Mouse (Mus musculus) R1 (cell line): ENCODE results near the gene Abhd16a.
A peak's percentile ranks its signal among the peaks of the same experiment; 100 is the strongest.

ENCODE experiments used
- DNase-seq: peaks from one replicate; pipeline ENCODE4 v3.0.0-alpha.2; 2018; ENCODE audit warnings: low read depth, low spot score

Gene Abhd16a

GRCm38 (mm10) chr17:35058911-35059892, 29.9 kb upstream of the Abhd16a start, which contains the start of gene Ddah2:
TSS of gene Ddah2 (plus strand) at chr17:35059035.
- peak; percentile 90 for DNase-seq

DNA sequence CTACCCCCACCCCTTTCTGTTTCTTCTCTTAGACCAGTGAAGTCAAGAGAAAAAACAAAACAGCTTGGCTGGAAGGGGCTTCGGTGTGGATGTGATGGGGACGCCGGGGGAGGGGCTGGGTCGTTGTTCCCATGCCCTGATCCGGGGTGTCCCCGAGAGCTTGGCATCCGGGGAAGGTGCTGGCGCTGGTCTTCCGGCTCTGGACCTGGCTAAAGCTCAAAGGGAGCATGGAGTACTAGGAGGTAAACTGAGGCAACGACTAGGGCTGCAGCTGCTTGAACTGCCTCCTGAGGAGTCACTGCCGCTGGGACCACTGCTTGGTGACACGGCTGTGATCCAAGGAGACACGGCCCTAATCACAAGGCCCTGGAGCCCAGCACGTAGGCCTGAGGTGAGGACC, 29.0 kb upstream of the Abhd16a start:
- DNase-seq = no peak

- DNase-seq = peak; percentile 73
Observed at GRCm38 (mm10) chr17:35060737-35061297, 28.2 kb upstream of the Abhd16a start.

DNA sequence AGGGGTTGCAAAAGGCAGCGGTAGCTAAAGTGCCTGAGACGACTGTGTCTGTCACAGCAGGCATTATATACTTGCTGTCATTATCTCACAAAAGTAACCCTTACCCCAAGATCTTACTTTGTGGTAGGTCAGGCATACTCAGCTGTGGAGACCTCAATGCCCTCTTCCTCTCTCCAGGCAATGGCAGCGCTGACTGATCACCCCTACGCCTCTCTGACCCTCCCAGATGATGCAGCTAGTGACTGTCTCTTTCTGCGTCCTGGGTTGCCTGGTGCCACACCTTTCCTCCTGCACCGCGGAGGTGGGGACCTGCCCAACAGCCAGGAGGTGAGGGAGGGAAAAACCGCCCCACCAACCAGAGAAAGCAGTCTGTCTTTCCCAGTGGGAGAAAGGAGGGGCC, 27.8 kb upstream of the Abhd16a start:
- peak; percentile 36 for DNase-seq

GRCm38 (mm10) chr17:35063466-35063865, 25.6 kb upstream of the Abhd16a start:
- DNase-seq = no peak

GRCm38 (mm10) chr17:35064378-35064877, 24.6 kb upstream of the Abhd16a start:
- no peak for DNase-seq

DNA sequence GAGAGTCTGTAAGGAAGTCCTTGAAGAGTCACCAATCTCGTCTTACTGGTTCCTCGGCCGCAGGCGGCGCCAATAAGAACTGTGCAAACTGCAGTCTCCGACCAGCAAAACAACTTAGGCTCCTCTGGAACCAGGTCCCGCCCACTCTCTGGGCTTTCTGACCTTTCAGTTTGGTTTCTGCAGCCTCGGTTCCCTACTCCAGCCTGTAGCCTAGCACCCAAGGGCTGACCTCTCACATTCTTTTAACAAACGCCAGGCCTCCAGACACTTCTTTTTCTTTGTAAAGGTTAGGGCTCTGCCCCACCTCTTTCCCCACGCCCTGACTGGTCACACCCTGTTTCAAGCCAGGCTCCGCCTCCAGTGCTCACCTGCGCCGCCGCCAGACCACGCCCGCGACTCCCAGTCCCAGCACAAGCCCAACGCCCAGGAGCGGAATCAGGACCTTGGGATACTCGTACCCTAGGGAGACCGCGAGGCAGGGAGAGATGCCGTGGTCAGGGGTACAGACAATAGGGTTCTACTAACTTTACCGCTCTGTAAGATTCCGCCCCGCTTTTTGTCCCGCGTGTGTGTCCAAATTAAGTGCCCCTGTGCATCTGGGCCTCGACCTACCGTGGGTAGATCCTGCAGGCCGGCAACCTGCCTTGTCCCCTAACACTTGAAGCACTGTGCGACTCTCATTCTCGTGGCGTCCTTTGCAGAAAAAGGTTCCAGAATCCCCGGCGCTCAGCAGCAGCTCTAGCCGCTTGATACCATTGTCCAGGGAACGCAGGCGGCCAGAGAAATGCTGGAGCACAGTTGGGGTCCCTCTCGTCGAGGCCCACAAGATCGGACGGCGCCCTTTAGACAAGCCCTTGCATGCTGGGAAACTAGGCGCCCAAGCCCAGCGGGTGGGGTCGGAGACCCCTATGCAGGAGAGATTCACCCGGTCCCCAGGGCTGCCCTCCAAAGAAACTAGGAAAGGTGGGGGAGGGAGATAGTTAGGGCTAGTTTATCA, 23.8 kb upstream of the Abhd16a start, which contains the start of gene Ly6g6c:
Ly6g6c (plus strand) TSS at position 438 of the 997 bp plus-strand sequence.
- peak; percentile 94 for DNase-seq

DNA sequence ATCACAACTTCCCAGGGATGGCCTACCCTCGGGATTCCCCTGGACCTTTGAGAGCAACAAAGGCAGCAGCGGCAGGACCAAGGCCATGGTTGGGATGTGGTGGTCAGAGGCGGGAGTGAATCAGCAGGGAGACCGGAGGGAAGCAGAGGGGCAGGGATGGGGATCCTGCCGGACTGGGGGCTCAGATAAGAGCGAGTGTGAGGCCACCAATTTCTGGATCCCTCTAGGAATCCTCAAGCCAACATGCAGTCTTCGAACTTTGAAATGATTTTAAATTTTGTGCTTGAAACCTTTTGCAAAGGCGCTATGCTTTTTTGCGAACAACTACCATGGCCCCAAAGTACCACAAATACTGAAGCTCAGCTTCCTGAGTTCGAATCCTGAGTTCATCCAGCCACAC, 23.0 kb upstream of the Abhd16a start, which contains the start of gene Mpig6b:
Mpig6b (minus strand) TSS at position 101 of the 400 bp plus-strand sequence.
- no peak for DNase-seq

DNA sequence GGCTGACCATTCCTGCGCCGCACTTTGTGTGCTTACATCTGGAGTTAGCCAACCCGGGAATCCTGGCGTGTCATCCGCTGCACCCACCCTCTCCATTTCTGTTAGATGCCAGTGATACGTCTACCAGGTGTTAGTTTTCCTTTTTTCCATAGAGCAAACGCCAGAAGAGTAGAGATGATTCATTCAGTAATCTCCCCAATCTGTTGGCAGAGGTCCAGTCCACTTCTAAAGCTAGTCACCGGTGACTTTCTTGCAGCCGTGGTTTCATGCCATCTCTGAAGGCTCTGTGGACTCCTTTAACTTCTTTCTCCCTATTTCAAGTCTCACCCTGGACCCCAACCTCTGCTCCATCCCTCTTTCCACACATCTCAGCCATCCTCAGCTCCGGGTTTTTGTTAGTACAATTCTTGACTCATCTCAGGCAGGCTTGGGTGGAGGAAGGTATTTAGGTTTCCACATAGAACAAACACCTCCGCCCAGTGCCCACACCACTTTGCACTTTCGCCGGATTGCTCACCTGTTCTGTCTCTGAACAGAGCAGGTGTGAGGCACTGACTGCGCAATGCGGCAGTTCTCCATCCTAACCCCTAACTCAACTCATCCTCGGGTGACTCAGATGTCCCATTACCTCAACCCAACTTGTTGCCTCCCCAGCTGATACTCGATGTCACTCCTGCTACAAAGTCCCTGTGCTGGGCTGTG, 20.7 kb upstream of the Abhd16a start:
- no peak for DNase-seq

DNA sequence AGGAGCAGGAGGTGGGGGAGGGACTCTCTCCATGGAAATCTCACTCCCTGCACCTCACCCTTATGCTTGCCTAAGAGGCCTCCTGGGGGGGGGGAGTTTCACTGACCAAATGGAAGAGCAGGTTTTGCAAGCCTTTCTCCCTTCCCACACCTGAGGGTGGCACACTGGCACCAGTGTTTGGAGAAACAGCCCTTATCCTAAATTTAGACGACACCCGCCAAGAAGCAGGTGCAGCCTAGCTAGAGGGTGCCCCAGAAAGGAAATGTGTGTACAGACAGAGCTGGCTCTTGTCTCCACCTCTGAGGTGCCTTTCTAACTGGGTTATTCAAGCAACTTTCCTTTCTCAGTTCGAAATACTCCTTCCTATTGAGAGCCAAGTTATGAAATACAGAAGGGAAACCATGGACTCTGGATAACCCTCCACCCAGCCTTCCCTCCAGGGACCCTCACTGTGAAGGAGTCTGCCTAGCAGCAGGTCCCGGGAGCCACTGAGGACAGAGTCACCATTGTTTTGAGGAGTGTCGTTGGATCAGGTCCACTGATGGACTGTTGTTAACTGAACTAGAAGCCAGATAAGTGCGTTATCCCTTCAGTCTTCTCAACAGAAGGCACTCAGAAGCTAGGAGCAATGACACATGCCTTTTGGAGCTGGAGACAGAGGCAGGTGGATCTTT, 18.4 kb upstream of the Abhd16a start:
- no peak for DNase-seq

DNA sequence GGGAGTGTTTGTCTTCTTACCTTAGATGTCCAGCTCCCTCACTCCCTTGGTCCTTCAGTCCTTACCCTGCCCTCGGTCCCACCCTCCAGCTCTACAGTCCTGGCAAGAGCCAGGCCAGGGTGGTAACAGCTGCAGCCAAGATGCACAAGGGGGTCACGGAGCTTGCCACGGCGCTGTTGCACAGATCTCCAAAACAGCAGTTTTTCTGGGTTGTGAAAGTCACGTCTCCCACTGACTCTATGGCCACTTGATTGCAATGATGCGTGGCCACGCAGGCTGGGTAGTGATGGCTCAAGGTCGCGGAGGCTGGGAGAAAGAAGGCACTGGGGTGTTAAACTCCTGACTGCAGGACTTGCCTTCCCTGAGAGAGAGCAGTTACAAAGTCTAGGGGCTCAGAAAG, 17.6 kb upstream of the Abhd16a start:
- DNase-seq = no peak

GRCm38 (mm10) chr17:35074097-35074496, 15.0 kb upstream of the Abhd16a start:
- DNase-seq = no peak

- peak; percentile 74 for DNase-seq
Observed at GRCm38 (mm10) chr17:35076507-35077176, 12.4 kb upstream of the Abhd16a start, which contains the start of gene Ly6g6e. TSS of gene Ly6g6e (plus strand) at chr17:35076902.

DNA sequence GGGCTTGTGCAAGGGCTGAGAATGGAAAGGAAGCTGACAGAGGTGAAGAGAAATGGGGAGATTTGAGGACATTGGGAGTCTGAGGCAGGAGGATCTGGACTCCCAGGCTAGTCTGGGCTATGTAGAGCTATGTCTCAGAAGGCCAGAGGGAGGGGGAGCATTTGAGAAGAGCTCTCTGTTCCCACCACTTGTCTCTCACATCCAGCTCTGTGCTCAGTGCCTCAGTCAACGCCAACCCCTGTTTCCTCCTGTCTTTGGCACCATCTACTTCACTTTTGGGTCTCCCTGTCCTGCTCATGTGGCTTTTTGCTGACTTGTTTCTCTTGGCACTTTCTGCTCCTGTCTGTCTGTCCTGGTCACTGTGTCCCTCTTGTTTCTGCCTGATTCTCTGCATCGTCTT, 11.8 kb upstream of the Abhd16a start:
- peak; percentile 40 for DNase-seq

DNA sequence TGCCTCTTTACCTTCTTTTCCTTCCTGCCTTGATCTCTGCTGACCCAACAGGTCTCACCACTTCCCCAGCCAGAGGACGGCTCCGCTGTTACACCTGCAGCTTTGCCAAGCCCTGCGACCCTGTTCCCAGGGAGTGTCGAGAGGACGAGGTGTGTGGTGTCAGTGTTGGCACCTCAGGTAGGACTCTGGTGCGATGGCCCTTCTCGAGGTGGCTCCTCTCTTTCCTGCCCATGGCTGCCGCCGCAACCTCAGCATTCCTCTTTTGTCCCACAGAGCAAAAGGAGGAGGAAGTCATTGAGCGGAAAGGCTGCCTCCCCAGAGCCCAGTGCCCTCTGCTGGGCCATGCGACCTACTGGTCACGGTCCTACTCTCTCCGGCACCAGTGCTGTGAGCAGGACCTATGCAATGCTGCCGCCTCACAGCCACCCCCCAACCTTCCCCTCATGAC, 11.3 kb upstream of the Abhd16a start, which contains the start of gene Ly6g6d:
Ly6g6d (minus strand) TSS at position 280 of the 448 bp plus-strand sequence.
- no peak for DNase-seq

DNA sequence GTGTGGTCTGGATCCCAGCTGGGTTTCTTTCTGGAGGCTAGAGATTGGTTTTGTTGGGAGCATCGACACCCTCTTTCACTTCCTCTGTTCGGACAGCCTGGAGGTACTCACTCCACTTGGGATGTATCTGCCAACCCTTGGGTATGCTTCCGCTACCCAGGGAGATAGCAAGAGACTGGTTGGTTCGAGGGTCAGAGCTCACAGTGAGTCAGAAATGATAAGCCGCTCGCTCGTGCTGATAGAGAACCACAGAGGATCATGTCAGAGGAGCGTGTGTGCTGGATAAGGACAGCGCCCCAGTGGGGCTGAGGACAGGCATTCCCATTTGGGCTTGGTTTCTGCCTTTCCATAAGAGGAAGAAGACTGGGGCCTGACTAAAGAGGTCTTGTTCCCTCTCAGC, 9.3 kb upstream of the Abhd16a start:
- no peak for DNase-seq

- DNase-seq = no peak
Observed at GRCm38 (mm10) chr17:35080248-35080647, 8.8 kb upstream of the Abhd16a start.

DNA sequence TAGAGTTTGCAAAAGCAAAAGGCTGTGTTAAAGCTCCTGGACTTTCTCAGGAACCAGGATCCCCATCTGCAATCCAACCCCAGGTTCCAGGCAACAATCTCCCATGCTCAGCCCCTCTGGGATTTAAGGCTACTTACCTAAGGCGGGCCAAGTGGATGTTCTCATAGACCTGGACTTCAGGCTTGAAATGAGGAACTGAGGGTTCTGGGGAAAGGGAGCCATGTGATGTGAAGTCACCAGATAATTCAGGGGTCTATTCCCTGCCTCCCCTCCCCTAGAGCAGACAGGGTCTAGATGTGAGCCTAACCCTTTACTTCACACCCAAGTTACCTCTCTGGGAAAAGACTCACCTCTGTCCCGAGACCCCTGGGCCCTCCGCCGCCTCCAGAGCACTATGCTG, 8.4 kb upstream of the Abhd16a start:
- DNase-seq = no peak
